Mouse (Mus musculus) ES-E14 (cell line): ENCODE data around the gene Vmn2r19. TPM values are rescaled to one million over a fixed set of nuclear protein-coding genes. Genes with fewer than 3 reads are reported as not detected.
"Not testable (repeated sequence)": the region's sequence is repeated elsewhere in the genome, so short reads cannot be mapped to it uniquely, and the experiment has no call there.

Experiments
- DNase-seq: peaks from one replicate; pipeline ENCODE4 v3.0.0-alpha.2; 2013; ENCODE audit warnings: low read depth, low spot score
- H3K27ac ChIP-seq: 2 replicates; pipeline ENCODE4 v1.5.1; 2012; ENCODE audit warnings: low read depth, mild to moderate bottlenecking, low read length, moderate library complexity, mixed read lengths; ENCODE audit not compliant: poor library complexity, insufficient read depth, severe bottlenecking
- H3K36me3 ChIP-seq: 2 replicates; pipeline ENCODE4 v1.6.1; 2012; ENCODE audit warnings: mild to moderate bottlenecking, low read length, moderate library complexity, mixed read lengths; ENCODE audit not compliant: control insufficient read depth, poor library complexity, insufficient read depth, severe bottlenecking
- H3K4me1 ChIP-seq, 2 experiments: fragments of 150-350 bp in 1 of 2; sonication (generic) in 1 of 2; 2 replicates each; pipeline ENCODE4 v1.6.1; 2012; ENCODE audit warnings: low read length in 2 of 2, mild to moderate bottlenecking in 1 of 2, mixed read lengths in 1 of 2; ENCODE audit not compliant: control insufficient read depth in 2 of 2, insufficient read depth in 2 of 2, poor library complexity in 1 of 2
- H3K4me3 ChIP-seq, 2 experiments: fragments of 150-350 bp in 1 of 2; sonication (generic) in 1 of 2; 2 replicates each; pipeline ENCODE4 v1.5.1; 2012; ENCODE audit warnings: low read length in 2 of 2, low read depth in 1 of 2, mild to moderate bottlenecking in 1 of 2, mixed read lengths in 1 of 2; ENCODE audit not compliant: insufficient read depth in 1 of 2, poor library complexity in 1 of 2, severe bottlenecking in 1 of 2
- H3K9ac ChIP-seq: 2 replicates; pipeline ENCODE4 v1.6.1; 2012; ENCODE audit warnings: low read depth, mild to moderate bottlenecking, low read length, mixed read lengths; ENCODE audit not compliant: poor library complexity, insufficient read depth, severe bottlenecking
- H3K9me3 ChIP-seq: fragments of 150-350 bp; sonication (generic); 2 replicates; pipeline ENCODE4 v1.6.1; 2012; ENCODE audit warnings: low read depth, mild to moderate bottlenecking, low read length; ENCODE audit not compliant: control insufficient read depth, insufficient read depth
- CHD2 ChIP-seq: IDR thresholded peaks from 2 replicates; pipeline ENCODE4 v1.6.1; 2014; ENCODE audit warnings: mild to moderate bottlenecking, low read depth, low read length, inconsistent platforms
- HCFC1 ChIP-seq: IDR thresholded peaks from 2 replicates; pipeline ENCODE4 v1.6.1; 2012; ENCODE audit warnings: low read length, inconsistent platforms, borderline replicate concordance; ENCODE audit not compliant: insufficient read depth
- MAFK ChIP-seq: IDR thresholded peaks from 2 replicates; pipeline ENCODE4 v1.6.1; 2014; ENCODE audit warnings: mild to moderate bottlenecking, low read depth, low read length, inconsistent platforms; ENCODE audit not compliant: insufficient read depth
- ZC3H11A ChIP-seq: IDR thresholded peaks from 2 replicates; pipeline ENCODE4 v1.6.1; 2012; ENCODE audit warnings: low read depth, mild to moderate bottlenecking, inconsistent platforms, low read length, borderline replicate concordance
- ZNF384 ChIP-seq: IDR thresholded peaks from 2 replicates; pipeline ENCODE4 v1.6.1; 2012; ENCODE audit warnings: low read depth, low read length, inconsistent platforms
- in situ Hi-C, 2 experiments: fragments of 600-800 bp; cut with MboI; formaldehyde crosslinking; loops; one replicate each; pipeline ENCODE4 v1.15.1; 2025; ENCODE audit warnings: low sequenced_read_pairs in 2 of 2, inconsistent platforms in 1 of 2; ENCODE audit not compliant: unreplicated experiment in 2 of 2
- total RNA-seq: library from RNA; depleted of rRNA; stranded (reverse); fragments of 300-350 nt; gene quantifications from 2 replicates; pipeline ENCODE4 v1.2.3, GENCODE M21; 2012

Gene Vmn2r19
- total RNA-seq, 1 experiment, result not detected

DNA sequence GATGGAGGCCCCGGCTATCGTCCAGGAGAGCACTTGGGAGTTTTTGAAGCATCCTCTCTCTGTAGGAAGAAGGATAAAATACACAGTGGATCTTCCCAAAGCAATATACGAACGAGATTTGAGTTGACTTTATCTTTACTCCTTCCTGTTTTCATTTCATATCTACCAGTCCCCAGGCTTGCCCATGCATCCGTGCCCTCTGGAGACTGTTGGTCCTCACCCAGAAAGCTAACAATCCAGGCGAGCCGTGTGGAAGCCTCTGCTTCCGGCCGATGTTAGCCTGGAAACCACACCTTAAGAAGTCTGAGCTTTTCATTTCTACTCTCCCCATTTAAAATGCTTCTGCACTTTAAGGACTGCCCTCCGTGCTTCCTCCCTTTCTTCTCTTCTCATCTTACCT, 19.2 kb upstream of the Vmn2r19 start:
- Histone ChIP-seq H3K36me3 (no peaks in the 10 kb centered on the region), H3K27ac (no peak overlapping the region), H3K4me1 (no peaks in the 10 kb centered on the region), H3K9me3 (no peaks in the 10 kb centered on the region), H3K4me3 (no peak overlapping the region), H3K9ac (no peak overlapping the region)
- in situ Hi-C loops, result no loop called here
- no peak for DNase-seq
- TF ChIP-seq HCFC1, result no peak
- no peak for TF ChIP-seq CHD2
- no peak for TF ChIP-seq ZC3H11A
- no peak for TF ChIP-seq MAFK
- no peak for TF ChIP-seq ZNF384

DNA sequence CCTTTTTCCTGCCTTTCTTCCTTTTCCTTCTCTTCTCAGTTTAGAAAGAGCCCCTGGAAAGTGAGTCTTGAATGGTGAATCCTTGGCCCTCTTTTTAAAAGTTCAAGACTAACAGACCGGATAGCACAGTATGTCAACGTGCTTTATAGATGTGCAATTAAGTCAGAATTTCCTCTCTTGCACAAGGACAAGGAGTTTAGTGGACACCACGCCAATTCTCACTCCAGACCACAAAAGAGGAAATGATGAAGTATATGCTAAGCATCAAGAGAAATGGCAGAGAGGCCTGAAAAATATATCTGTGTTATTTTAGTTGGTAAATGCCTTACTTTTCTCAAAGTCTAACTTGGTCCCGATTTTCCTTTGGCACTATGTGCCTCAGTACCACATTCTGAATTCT, 18.4 kb upstream of the Vmn2r19 start, which contains the start of gene Clec4e:
TSS of gene Clec4e (minus strand) at position 118 of the 400 bp plus-strand sequence.
- no peaks in the 10 kb centered on the region for H3K9me3 ChIP-seq
- no peak for TF ChIP-seq HCFC1
- TF ChIP-seq ZNF384, result no peak
- TF ChIP-seq ZC3H11A, result no peak
- TF ChIP-seq CHD2, result no peak
- TF ChIP-seq MAFK, result no peak
- DNase-seq, result no peak
- H3K36me3 ChIP-seq, result no peaks in the 10 kb centered on the region
- no peak within 1 kb of the TSS for H3K4me3 ChIP-seq
- no peaks in the 10 kb centered on the region for H3K4me1 ChIP-seq
- H3K27ac ChIP-seq, result no peak within 1 kb of the TSS
- in situ Hi-C loops, result no loop called here
- H3K9ac ChIP-seq, result no peak within 1 kb of the TSS

DNA sequence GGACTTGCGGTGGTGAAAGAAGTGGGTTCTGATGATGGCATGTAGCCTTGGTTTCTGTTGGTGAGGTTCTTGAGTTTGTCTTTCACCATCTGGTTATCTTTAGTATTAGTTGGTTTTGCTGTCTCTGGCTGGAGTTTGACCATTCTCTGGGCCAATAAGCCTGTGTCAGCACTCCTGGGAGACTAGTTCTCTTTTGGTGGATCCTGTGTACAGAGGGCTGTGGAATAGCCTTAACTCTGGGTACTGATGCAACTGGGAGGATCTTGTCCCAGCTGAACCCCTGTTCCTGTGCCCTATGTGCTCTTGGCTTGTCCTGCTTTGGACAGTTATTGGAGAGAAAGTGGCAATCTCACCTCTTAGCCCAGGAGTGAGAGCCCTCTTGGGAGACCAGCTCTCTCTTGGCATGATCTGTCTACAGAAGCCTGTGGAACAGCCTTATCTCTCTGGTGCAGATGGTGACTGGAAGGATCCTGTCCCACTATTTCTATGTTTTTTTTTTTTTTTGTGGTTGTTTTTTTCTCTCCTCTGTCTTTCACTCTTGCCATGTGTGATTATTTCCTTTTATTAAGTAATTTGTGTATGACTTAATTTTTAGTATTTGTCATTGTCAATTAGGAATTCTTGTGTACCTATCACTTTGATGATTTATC, 15.3 kb upstream of the Vmn2r19 start:
- TF ChIP-seq HCFC1, result no peak
- no peak for TF ChIP-seq CHD2
- no peak for TF ChIP-seq MAFK
- TF ChIP-seq ZNF384, result no peak
- TF ChIP-seq ZC3H11A, result no peak
- in situ Hi-C loops, result no loop called here
- Histone ChIP-seq H3K4me1 (no peaks in the 10 kb centered on the region), H3K9me3 (no peaks in the 10 kb centered on the region), H3K36me3 (no peaks in the 10 kb centered on the region), H3K4me3 (no peak overlapping the region), H3K9ac (no peak overlapping the region), H3K27ac (no peak overlapping the region)
- DNase-seq, result no peak

DNA sequence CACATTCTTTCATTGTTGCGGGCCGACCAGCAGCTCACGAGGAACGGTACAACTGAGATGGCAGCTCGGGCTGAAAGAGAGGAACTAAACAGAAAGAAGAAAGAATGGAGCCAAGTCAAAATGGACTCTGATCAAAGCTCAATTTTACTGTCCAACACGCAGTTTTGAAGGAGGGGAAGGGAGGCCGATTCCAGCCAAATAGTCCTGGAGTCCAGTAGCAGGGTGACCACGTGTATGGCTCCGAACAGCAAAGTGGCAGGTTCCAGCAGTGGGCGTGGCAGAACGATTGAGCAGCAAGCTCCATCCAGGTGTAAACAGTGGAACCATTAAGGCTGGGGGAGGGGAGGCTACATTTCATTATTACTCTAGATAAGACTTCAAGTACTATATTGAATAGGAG, 14.6 kb upstream of the Vmn2r19 start:
- H3K27ac ChIP-seq, H3K9ac ChIP-seq, in situ Hi-C loops, H3K4me3 ChIP-seq, H3K4me1 ChIP-seq, H3K36me3 ChIP-seq, DNase-seq, H3K9me3 ChIP-seq: not testable (repeated sequence)

DNA sequence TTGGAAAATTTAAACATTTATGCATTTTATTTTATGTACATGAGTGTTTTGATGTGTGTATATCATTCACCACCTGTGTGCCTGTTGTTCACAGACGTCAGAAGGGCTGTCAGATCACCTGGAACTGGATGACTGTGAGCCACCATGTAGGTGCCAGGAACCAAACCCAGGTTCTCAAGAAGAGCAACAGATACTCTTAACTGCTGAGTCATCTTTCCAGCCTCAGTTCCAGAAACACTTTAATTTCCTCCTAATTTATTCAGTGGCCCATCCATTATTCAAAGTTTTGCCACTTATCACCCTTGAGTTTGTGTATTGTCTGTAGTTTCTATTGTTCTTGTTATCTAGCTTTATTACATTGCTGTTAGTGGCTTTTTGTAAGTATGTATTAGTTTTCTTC, 11.4 kb upstream of the Vmn2r19 start:
- TF ChIP-seq ZNF384 (no peak), HCFC1 (no peak), ZC3H11A (no peak), MAFK (peak; percentile 52; the same call in 1 of the 2 replicates), CHD2 (no peak)
- in situ Hi-C loops, result no loop called here
- Histone ChIP-seq H3K4me1 (no peaks in the 10 kb centered on the region), H3K4me3 (no peak overlapping the region), H3K36me3 (no peaks in the 10 kb centered on the region), H3K9ac (no peak overlapping the region), H3K9me3 (no peaks in the 10 kb centered on the region), H3K27ac (no peak overlapping the region)
- no peak for DNase-seq

DNA sequence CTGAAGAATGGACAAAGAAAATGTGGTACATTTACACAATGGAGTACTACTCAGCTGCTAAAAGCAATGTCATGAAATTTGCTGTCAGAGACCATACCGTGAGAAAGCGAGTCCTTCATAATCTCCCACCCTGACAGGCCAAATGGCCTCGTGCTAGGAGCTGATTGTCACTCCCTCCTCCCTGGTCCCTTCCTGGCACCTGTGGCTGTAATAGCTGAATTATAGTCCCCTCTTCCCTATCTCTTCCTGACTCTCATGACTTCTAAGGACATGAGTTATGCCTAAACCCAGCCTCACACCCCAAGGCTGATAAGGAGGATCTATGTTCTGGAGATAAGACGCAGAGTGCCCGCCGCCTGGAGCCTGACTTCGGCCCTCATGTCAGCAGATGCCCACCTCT, 1.8 kb upstream of the Vmn2r19 start:
- H3K9me3 ChIP-seq, DNase-seq, H3K9ac ChIP-seq, H3K4me3 ChIP-seq, in situ Hi-C loops, H3K27ac ChIP-seq, H3K36me3 ChIP-seq, H3K4me1 ChIP-seq: not testable (repeated sequence)
